Mouse (Mus musculus) forebrain, embryonic 13.5 days (tissue): ENCODE results near the gene Ndst2. TPM values are rescaled to one million over a fixed set of nuclear protein-coding genes. Genes with fewer than 3 reads are reported as not detected.
"Not testable (repeated sequence)": the region's sequence is repeated elsewhere in the genome, so short reads cannot be mapped to it uniquely, and the experiment has no call there.

ENCODE experiments used
- ATAC-seq: fragments of 200-750 bp; cut with Nextera tagmentation; 2 replicates; pipeline ENCODE4 v1.8.0; 2017
- H3K27ac ChIP-seq: fragments of 300-500 bp; sonication (generic); 2 replicates; pipeline ENCODE4 v1.5.1; 2015; ENCODE audit warnings: inconsistent platforms, mild to moderate bottlenecking, moderate library complexity
- H3K27me3 ChIP-seq: fragments of 300-500 bp; sonication (generic); 2 replicates; pipeline ENCODE4 v1.6.1; 2015; ENCODE audit warnings: mild to moderate bottlenecking, inconsistent platforms
- H3K36me3 ChIP-seq: fragments of 300-500 bp; sonication (generic); 2 replicates; pipeline ENCODE4 v1.6.1; 2015; ENCODE audit warnings: mild to moderate bottlenecking, inconsistent platforms; ENCODE audit not compliant: poor library complexity, severe bottlenecking
- H3K4me1 ChIP-seq: fragments of 300-500 bp; sonication (generic); 2 replicates; pipeline ENCODE4 v1.6.1; 2015; ENCODE audit warnings: inconsistent platforms
- H3K4me2 ChIP-seq: fragments of 300-500 bp; sonication (generic); 2 replicates; pipeline ENCODE4 v1.6.1; 2015; ENCODE audit warnings: inconsistent platforms, mild to moderate bottlenecking, moderate library complexity
- H3K4me3 ChIP-seq: fragments of 300-500 bp; sonication (generic); 2 replicates; pipeline ENCODE4 v1.5.1; 2015; ENCODE audit warnings: mild to moderate bottlenecking, inconsistent platforms
- H3K9ac ChIP-seq: fragments of 300-500 bp; sonication (generic); 2 replicates; pipeline ENCODE4 v1.6.1; 2015; ENCODE audit warnings: mild to moderate bottlenecking, inconsistent platforms
- H3K9me3 ChIP-seq: fragments of 300-500 bp; sonication (generic); replicated peaks from 2 replicates; pipeline ENCODE4 v1.6.1; 2016; ENCODE audit warnings: inconsistent platforms
- WGBS: fragments of 180-500 bp; shearing (Covaris S2); methylation state at CpG from one replicate; pipeline ENCODE4 v1.1.7; 2015; 5-methylcytosine and 5-hydroxymethylcytosine counted together
- polyA plus RNA-seq: library from polyadenylated mRNA; unstranded; fragments of >200 nt; fragmentation: Nextera tagmentation; extraction: Ambion mirVana; gene quantifications from 2 replicates; pipeline ENCODE4 v1.2.1, GENCODE M21; 2015

The Ndst2 gene
- polyA plus RNA-seq, 1 experiment from 2014 or later = 14.0 TPM

DNA sequence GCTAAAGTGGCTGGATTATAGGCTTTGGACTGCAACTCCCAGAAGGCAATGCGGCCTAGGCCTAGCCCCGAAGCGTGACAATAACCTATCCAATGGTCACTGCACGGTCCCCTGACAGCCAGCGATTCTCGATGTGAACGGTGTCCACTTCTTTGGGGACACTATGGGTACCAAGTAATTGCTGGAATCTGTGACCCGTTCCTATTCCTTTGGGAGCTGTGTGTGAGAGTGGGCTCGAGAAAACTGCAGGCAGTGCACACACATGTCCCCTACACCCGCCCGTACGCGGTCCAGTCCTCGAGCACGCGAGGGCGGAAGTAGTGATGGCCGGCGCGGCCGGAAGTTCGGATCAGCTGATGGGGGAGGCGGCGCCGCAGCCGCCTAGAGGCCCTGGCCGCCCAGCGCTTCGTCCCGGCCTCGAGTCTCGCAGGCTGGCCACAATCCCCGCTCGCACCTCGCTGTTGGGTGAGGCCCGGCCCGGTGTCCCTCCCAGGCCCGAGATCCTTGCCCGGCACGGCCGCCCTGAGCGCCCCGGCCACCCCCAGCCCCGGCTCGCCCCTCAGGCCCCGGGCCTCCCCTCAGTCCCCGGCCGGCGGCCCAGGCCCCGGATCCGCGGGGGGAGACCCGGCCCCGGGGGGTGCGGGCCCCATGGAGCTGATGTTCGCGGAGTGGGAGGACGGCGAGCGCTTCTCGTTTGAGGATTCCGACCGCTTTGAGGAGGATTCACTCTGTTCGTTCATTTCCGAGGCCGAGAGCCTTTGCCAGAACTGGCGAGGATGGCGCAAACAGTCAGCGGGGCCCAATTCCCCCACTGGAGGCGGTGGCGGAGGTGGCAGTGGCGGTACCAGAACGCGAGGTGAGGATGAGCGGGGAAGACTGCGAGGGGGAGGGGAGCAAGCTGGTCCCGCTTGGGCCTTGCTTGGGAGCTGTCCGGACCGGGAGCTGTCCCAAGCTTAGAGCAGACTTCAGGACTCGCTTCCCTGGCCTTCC is 26.9 kb downstream of the Ndst2 start, which contains the start of gene Zswim8:
Zswim8 (plus strand) TSS at position 352 of the 990 bp plus-strand sequence.
- no peaks in the 10 kb centered on the region for H3K27me3 ChIP-seq
- WGBS = under 1% methylated on average over 72 of the region's 80 CpGs
- peaks cover 40% of the 10 kb centered on the region for H3K36me3 ChIP-seq
- no peaks in the 10 kb centered on the region for H3K9me3 ChIP-seq
- H3K27ac ChIP-seq = peak within 1 kb of the TSS; percentile 76
- H3K9ac ChIP-seq = peak within 1 kb of the TSS; percentile 94
- peak within 1 kb of the TSS; percentile 92 for H3K4me3 ChIP-seq
- H3K4me2 ChIP-seq = peak within 1 kb of the TSS; percentile 81
- H3K4me1 ChIP-seq = peaks cover 32% of the 10 kb centered on the region
- ATAC-seq = peak; percentile 92

DNA sequence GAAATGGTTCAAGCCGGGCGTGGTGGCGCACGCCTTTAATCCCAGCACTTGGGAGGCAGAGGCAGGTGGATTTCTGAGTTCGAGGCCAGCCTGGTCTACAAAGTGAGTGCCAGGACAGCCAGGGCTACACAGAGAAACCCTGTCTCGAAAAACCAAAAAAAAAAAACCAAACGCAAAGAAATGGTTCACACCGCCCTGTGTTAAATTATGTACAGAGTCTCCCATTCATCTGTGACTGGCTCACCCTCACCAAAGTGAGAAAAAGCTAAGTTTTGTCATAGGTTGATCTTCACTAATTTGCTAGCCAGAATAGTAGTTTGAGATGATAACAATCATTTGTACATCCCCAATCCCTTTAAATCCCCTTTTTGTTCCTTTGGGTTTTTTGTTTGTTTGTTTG is 30.9 kb downstream of the Ndst2 start:
- ATAC-seq, H3K27me3 ChIP-seq, H3K9me3 ChIP-seq: not testable (repeated sequence)
- H3K36me3 ChIP-seq = peaks cover 22% of the 10 kb centered on the region
- H3K4me3 ChIP-seq = peak overlapping the region; percentile 73
- peaks cover 51% of the 10 kb centered on the region for H3K4me1 ChIP-seq
- H3K9ac ChIP-seq = peak overlapping the region; percentile 86
- WGBS = 11% methylated on average over 8 of the region's 8 CpGs
- H3K4me2 ChIP-seq = peak overlapping the region; percentile 64
- H3K27ac ChIP-seq = peak overlapping the region; percentile 88

DNA sequence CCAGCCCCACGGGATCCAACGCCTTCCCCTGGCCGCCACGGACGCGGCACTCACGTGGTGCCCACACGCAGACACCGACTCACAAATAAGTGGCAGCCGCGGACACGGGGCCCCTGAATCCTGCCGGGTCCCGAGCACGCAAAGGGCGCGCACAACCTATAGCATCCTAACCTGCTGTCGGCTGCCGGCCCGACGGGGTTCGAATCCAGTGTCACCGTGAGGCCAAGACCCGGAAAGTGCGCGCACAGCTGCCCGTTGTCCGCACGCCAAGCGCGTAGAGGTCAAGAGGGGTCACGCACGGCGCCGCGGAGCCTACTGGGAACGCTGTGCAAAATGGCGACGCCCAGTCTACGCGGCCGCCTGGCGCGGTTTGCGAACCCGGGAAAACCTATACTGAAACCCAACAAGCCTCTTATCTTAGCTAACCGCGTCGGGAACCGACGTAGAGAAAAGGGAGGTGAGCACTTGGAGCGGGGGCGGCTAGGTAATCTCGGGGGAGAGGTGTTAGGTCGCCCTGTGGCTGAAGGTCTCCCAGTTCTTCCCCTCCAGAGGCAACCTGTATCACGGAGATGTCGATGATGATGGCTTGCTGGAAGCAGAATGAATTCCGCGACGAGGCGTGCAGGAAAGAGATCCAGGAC is 31.5 kb downstream of the Ndst2 start, which contains the start of gene Chchd1:
Chchd1 (plus strand) TSS at position 266 of the 641 bp plus-strand sequence.
- peak within 1 kb of the TSS; percentile 88 for H3K27ac ChIP-seq
- H3K4me1 ChIP-seq = peaks cover 54% of the 10 kb centered on the region
- peak within 1 kb of the TSS; percentile 73 for H3K4me3 ChIP-seq
- H3K36me3 ChIP-seq = peaks cover 27% of the 10 kb centered on the region
- peak; percentile 66 for ATAC-seq
- H3K27me3 ChIP-seq = no peaks in the 10 kb centered on the region
- H3K4me2 ChIP-seq = peak within 1 kb of the TSS; percentile 64
- under 1% methylated on average over 61 of the region's 61 CpGs for WGBS
- peak within 1 kb of the TSS; percentile 86 for H3K9ac ChIP-seq
- H3K9me3 ChIP-seq = no peaks in the 10 kb centered on the region

GRCm38 (mm10) chr14:20702096-20702740 is 32.1 kb downstream of the Ndst2 start:
- 18% methylated on average over 15 of the region's 15 CpGs for WGBS

GRCm38 (mm10) chr14:20701554-20701953 is 32.8 kb downstream of the Ndst2 start:
- ATAC-seq = no peak
- no peak overlapping the region for H3K27ac ChIP-seq
- no peaks in the 10 kb centered on the region for H3K27me3 ChIP-seq
- peak overlapping the region; percentile 64 for H3K4me2 ChIP-seq
- peak overlapping the region; percentile 73 for H3K4me3 ChIP-seq
- peaks cover 63% of the 10 kb centered on the region for H3K4me1 ChIP-seq
- 83% methylated on average over 8 of the region's 8 CpGs for WGBS
- H3K9ac ChIP-seq = peak overlapping the region; percentile 86; the same call in 1 of the 2 replicates
- no peaks in the 10 kb centered on the region for H3K9me3 ChIP-seq
- peaks cover 27% of the 10 kb centered on the region for H3K36me3 ChIP-seq

More at GRCm38 (mm10) chr14:20702096-20702740, 32.1 kb downstream of the Ndst2 start:
- peaks cover 60% of the 10 kb centered on the region for H3K4me1 ChIP-seq
- H3K9me3 ChIP-seq = no peaks in the 10 kb centered on the region
- peak; percentile 33 for ATAC-seq
- peak overlapping the region; percentile 73 for H3K4me3 ChIP-seq
- H3K27me3 ChIP-seq = no peaks in the 10 kb centered on the region
- H3K36me3 ChIP-seq = peaks cover 27% of the 10 kb centered on the region
- H3K4me2 ChIP-seq = peak overlapping the region; percentile 64
- H3K27ac ChIP-seq = peak overlapping the region; percentile 88
- peak overlapping the region; percentile 86 for H3K9ac ChIP-seq

GRCm38 (mm10) chr14:20700362-20700761 is 34.0 kb downstream of the Ndst2 start:
- WGBS = 90% methylated on average over 3 of the region's 3 CpGs
- Histone ChIP-seq H3K36me3 (peaks cover 24% of the 10 kb centered on the region), H3K27ac (no peak overlapping the region), H3K4me3 (no peak overlapping the region), H3K4me1 (peaks cover 69% of the 10 kb centered on the region), H3K4me2 (no peak overlapping the region), H3K9ac (0 out of 2 replicates have a peak overlapping the region, but pooled peaks have one; percentile 16), H3K27me3 (no peaks in the 10 kb centered on the region), H3K9me3 (no peaks in the 10 kb centered on the region)
- no peak for ATAC-seq

DNA sequence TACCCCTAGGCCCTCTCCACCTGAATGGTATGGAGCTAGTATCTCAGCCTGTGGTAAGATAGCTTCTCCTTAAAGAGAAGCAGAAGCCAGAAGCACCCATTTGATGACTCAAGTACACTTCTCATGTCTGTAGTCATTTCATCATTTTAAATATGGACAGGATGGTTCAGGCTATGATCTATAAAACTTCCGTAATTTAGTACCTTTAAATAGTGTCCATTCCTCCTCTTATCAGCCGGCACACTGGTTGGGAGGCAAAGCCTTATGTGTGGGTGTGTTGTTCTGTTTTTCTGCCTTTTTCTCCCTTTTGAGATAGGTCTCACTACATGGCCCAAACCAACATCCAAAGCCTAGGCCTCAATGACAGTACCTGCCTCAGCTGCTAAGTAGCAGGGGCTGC is 35.8 kb downstream of the Ndst2 start:
- H3K9me3 ChIP-seq = no peaks in the 10 kb centered on the region
- no peak overlapping the region for H3K9ac ChIP-seq
- H3K4me1 ChIP-seq = peaks cover 71% of the 10 kb centered on the region
- H3K27me3 ChIP-seq = no peaks in the 10 kb centered on the region
- H3K4me2 ChIP-seq = peak overlapping the region; percentile 70
- ATAC-seq = no peak
- no peak overlapping the region for H3K27ac ChIP-seq
- no peak overlapping the region for H3K4me3 ChIP-seq
- 89% methylated on average over 2 of the region's 2 CpGs for WGBS
- peaks cover 26% of the 10 kb centered on the region for H3K36me3 ChIP-seq

DNA sequence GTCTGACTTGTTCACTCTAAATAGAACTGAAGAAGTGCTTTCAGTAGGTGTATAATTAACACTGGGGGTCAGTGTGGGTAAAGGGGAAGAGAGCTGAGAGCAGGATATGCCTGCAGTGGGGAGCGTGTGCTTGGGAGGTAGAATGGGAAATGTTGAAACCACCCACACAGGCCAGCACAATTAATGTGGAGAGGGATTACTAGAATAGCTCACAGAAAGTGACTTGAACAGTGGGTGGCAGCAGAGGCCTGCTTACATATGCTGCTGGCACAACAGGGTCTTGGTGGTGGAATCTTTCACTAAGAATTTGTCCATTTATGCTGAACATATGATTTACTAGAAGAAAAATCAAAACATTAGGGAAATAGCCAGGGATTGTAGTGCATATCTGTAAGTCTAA is 37.4 kb downstream of the Ndst2 start:
- Histone ChIP-seq H3K27me3 (no peaks in the 10 kb centered on the region), H3K4me3 (peak overlapping the region; percentile 73), H3K27ac (no peak overlapping the region; the same call in none of the 2 replicates), H3K4me2 (peak overlapping the region; percentile 70), H3K36me3 (peaks cover 41% of the 10 kb centered on the region), H3K9me3 (no peaks in the 10 kb centered on the region), H3K4me1 (peaks cover 66% of the 10 kb centered on the region), H3K9ac (peak overlapping the region; percentile 86)
- ATAC-seq = no peak
- 10% methylated on average over 1 of the region's 1 CpGs for WGBS

DNA sequence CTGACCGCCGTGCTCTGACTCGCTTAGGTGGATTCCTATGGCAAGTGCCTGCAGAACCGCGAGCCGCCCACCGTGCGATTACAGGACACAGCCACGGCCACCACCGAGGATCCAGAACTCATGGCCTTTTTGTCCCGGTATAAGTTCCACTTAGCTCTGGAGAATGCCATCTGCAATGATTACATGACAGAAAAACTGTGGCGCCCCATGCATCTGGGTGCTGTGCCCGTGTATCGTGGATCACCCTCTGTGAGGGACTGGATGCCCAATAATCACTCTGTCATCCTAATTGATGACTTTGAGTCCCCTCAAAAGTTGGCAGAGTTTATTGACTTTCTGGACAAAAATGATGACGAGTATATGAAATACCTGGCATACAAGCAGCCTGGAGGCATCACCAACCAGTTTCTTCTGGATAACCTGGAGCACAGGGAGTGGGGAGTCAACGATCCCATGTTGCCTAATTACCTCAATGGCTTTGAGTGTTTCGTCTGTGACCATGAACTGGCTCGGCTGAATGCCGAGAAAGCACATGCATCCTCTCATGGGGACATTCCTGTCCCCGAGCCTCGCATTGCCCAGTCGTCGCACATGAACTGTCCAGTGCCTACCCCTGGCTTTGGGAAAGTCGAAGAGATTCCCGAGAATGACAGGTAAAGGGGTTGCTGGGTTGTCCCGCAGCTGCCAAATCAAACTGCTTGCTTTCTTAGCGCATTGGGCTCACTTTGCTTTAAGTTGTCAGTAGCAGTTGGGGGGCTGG is 38.4 kb downstream of the Ndst2 start:
- H3K4me3 ChIP-seq = peak overlapping the region; percentile 73
- H3K27me3 ChIP-seq = no peaks in the 10 kb centered on the region
- H3K9ac ChIP-seq = peak overlapping the region; percentile 86
- peaks cover 51% of the 10 kb centered on the region for H3K36me3 ChIP-seq
- H3K9me3 ChIP-seq = no peaks in the 10 kb centered on the region
- peaks cover 55% of the 10 kb centered on the region for H3K4me1 ChIP-seq
- peak; percentile 2; the same call in 1 of the 2 replicates for ATAC-seq
- H3K27ac ChIP-seq = peak overlapping the region; percentile 94
- H3K4me2 ChIP-seq = peak overlapping the region; percentile 70
- WGBS = 14% methylated on average over 27 of the region's 27 CpGs

- Histone ChIP-seq H3K9me3 (no peaks in the 10 kb centered on the region), H3K27ac (peak within 1 kb of the TSS; percentile 94), H3K36me3 (peaks cover 54% of the 10 kb centered on the region), H3K9ac (peak within 1 kb of the TSS; percentile 86), H3K4me3 (peak within 1 kb of the TSS; percentile 73), H3K4me2 (peak within 1 kb of the TSS; percentile 70), H3K4me1 (peaks cover 48% of the 10 kb centered on the region), H3K27me3 (no peaks in the 10 kb centered on the region)
- WGBS = under 1% methylated on average over 109 of the region's 111 CpGs
- ATAC-seq = peak; percentile 93
Measured at GRCm38 (mm10) chr14:20694884-20695760, 39.2 kb downstream of the Ndst2 start, which contains the start of gene Fut11. Gene Fut11, plus strand, starts transcription at chr14:20694968.
